Mouse (Mus musculus): ENCODE data around the gene D930048N14Rik. TPM values are rescaled to one million over a fixed set of nuclear protein-coding genes. Genes with fewer than 3 reads are reported as not detected.
"Not testable (repeated sequence)": the region's sequence is repeated elsewhere in the genome, so short reads cannot be mapped to it uniquely, and the experiment has no call there.

Gene D930048N14Rik
- polyA plus RNA-seq, 1 experiment from 2014 or later: 1.6 TPM

DNA sequence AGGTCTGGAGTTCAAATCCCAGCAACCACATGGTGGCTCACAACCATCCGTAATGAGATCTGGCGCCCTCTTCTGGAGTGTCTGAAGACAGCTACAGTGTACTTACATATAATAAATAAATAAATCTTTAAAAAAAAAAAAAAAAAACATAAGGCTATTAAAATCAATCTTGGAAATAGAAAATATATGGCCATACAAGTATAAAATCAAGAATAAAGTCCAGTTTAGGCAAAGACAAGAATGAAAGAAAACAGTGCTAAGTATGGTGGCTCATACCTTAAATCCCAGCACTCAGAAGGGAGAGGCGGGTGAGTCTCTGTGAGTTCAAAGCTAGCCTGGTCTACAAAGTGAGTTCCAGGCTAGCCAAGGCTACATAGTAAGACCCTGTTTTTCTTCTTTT lies 39.8 kb downstream of the D930048N14Rik start:
- H3K36me3 ChIP-seq: peaks cover 17% of the 10 kb centered on the region
- DNase-seq (ENCODE audit: low spot score); H3K4me3 ChIP-seq; H3K27ac ChIP-seq (replicated peaks); H3K9me3 ChIP-seq (replicated peaks); H3K27me3 ChIP-seq (ENCODE audit: low read depth, poor library complexity, severe bottlenecking): not testable (repeated sequence)
- H3K4me1 ChIP-seq: peaks cover 20% of the 10 kb centered on the region
- WGBS: 73% methylated on average over 3 of the region's 3 CpGs

DNA sequence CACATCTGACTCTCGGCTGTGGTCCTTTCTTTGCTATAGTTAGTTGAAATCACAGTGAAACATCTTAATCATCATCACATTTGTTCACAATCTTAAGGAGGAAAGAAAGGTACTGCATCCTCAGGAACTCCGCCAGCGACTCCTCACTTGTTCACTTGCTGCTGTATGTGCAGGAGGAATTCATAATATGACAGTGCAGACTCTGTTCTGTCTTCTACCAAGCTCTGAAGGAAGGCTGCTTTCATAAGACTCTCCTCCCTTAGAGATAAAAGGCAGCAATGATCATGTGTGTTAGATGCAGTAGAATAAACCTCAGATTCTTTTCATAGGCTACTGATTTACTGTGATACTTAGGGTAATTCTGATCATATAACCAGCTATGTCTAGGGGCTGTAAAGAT lies 44.2 kb downstream of the D930048N14Rik start:
- Histone ChIP-seq H3K27ac (replicated peaks) (no peak overlapping the region), H3K9me3 (replicated peaks) (no peaks in the 10 kb centered on the region), H3K36me3 (peaks cover 54% of the 10 kb centered on the region), H3K4me3 (no peak overlapping the region), H3K4me1 (no peaks in the 10 kb centered on the region), H3K27me3 (ENCODE audit: low read depth, poor library complexity, severe bottlenecking) (no peaks in the 10 kb centered on the region)
- no peak for DNase-seq (ENCODE audit: low spot score)
- 94% methylated on average over 3 of the region's 3 CpGs for WGBS

DNA sequence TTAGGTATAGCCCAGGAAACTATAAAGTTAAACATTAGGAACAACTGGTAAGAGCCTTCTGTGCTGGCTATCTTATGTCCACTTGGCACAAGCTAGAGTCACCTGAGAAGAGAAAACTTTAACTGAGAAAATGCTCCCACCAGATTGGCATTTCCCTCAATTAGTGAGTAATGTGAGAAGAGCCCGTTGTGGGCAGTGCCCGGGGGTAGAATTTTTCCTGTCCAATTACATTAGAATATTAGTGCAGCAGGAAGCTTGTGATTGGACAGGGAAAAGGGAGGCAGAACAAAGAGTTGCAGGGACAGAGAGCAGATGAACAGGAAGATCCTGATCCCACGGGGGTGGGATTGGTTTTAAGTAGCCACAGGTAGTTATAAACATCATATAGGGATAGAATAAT lies 52.1 kb downstream of the D930048N14Rik start:
- H3K27ac ChIP-seq (replicated peaks): no peak overlapping the region
- no peaks in the 10 kb centered on the region for H3K27me3 ChIP-seq (ENCODE audit: low read depth, poor library complexity, severe bottlenecking)
- H3K9me3 ChIP-seq (replicated peaks): no peaks in the 10 kb centered on the region
- H3K36me3 ChIP-seq: peaks cover 92% of the 10 kb centered on the region
- 85% methylated on average over 3 of the region's 3 CpGs for WGBS
- no peak overlapping the region for H3K4me3 ChIP-seq
- DNase-seq (ENCODE audit: low spot score): no peak
- H3K4me1 ChIP-seq: no peaks in the 10 kb centered on the region

DNA sequence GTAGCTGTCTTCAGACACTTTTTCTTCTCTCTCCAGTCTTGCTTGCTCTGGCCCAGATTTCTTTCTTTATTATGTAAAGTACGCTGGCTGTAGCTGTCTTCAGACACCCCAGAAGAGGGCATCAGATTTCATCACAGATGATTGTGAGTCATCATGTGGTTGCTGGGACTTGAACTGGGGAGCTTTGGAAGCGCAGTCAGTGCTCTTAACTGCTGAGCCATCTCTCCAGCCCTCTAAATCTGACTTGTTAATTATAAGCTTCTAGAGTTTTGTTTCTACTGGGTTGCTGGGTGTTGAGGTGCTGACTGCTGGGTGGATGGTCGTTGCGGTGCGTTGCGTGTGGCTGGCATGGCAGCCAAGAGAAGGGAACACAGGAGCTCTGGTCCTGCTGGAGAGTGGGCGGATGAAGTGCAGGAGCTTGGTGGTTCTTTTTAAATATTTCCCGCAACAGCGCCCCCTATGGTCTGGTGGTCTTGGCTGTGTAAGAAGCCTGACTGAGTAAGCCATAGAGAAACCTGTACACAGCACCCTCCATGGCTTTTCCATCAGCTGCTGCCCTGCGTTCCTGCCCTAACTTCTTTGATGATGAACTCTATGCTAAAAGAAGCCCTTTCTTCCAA lies 52.7 kb downstream of the D930048N14Rik start:
- no peak overlapping the region for H3K4me3 ChIP-seq
- H3K36me3 ChIP-seq: peaks cover 92% of the 10 kb centered on the region
- WGBS: 67% methylated on average over 10 of the region's 10 CpGs
- H3K9me3 ChIP-seq (replicated peaks): no peaks in the 10 kb centered on the region
- no peaks in the 10 kb centered on the region for H3K27me3 ChIP-seq (ENCODE audit: low read depth, poor library complexity, severe bottlenecking)
- no peak overlapping the region for H3K27ac ChIP-seq (replicated peaks)
- DNase-seq (ENCODE audit: low spot score): peak; percentile 23
- H3K4me1 ChIP-seq: no peaks in the 10 kb centered on the region

DNA sequence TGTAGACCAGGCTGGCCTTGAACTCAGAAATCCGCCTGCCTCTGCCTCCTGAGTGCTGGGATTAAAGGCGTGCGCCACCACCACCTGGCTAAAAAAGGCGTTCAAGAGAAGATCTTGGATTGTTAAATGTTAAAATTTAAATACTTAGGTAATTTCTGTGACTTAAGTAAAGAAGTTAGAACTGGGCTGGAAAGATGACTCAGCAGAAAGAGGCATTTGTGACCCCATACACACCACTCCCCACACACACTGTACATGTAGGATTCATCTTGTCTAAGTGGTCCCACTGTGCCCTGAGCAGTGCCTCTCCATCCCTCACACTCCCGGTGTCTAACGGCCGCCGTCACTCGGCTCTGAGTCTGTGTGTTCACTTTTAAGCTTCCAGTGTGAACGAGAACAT lies 55.7 kb downstream of the D930048N14Rik start:
- Histone ChIP-seq H3K27me3 (ENCODE audit: low read depth, poor library complexity, severe bottlenecking) (no peaks in the 10 kb centered on the region), H3K9me3 (replicated peaks) (no peaks in the 10 kb centered on the region), H3K27ac (replicated peaks) (no peak overlapping the region), H3K36me3 (peaks cover 87% of the 10 kb centered on the region), H3K4me1 (no peaks in the 10 kb centered on the region), H3K4me3 (no peak overlapping the region)
- WGBS: 94% methylated on average over 10 of the region's 10 CpGs
- DNase-seq (ENCODE audit: low spot score): no peak

DNA sequence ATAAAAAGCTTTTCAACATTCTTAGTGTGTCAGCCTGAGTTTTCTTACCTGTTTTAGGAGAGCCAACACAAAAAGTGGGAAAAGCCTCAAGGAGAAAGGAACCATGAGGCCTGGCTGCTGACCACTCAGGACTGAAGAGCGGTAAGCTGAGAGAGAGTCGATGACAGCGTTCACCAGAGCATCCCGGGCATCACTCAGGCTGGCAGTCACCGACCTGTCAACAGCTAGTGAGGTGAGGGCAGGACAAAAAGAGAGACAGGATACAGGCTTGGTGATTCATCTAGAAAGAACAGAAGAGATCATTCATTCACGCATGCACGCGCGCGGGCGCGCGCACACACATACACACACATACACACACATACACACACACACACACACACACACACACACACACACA lies 56.3 kb downstream of the D930048N14Rik start:
- 89% methylated on average over 13 of the region's 13 CpGs for WGBS

More for the DNA sequence above, 56.3 kb downstream of the D930048N14Rik start:
- no peaks in the 10 kb centered on the region for H3K9me3 ChIP-seq (replicated peaks)
- DNase-seq (ENCODE audit: low spot score): no peak
- H3K36me3 ChIP-seq: peaks cover 87% of the 10 kb centered on the region
- no peak overlapping the region for H3K4me3 ChIP-seq
- no peak overlapping the region for H3K27ac ChIP-seq (replicated peaks)
- no peaks in the 10 kb centered on the region for H3K4me1 ChIP-seq
- no peaks in the 10 kb centered on the region for H3K27me3 ChIP-seq (ENCODE audit: low read depth, poor library complexity, severe bottlenecking)

Other genes with a start within 250 kb of the D930048N14Rik start
- gene Phykpl, start 66.2 kb upstream of the D930048N14Rik start, polyA plus RNA-seq (2016; fragmentation: Nextera tagmentation; extraction: Ambion mirVana): 14.4 and 15.1 TPM in 2 replicates
- gene Hnrnpab, start 44.1 kb upstream of the D930048N14Rik start, polyA plus RNA-seq (2016; fragmentation: Nextera tagmentation; extraction: Ambion mirVana): 587 and 631 TPM in 2 replicates
- gene Nhp2, start 31.2 kb upstream of the D930048N14Rik start, polyA plus RNA-seq (2016; fragmentation: Nextera tagmentation; extraction: Ambion mirVana): 209 and 269 TPM in 2 replicates
- 38.6 TPM in 2 replicates for gene Rmnd5b, start 15.1 kb upstream of the D930048N14Rik start, polyA plus RNA-seq (2016; fragmentation: Nextera tagmentation; extraction: Ambion mirVana)
- 16.9 and 21.7 TPM in 2 replicates for gene N4bp3, start 112 bp upstream of the D930048N14Rik start, polyA plus RNA-seq (2016; fragmentation: Nextera tagmentation; extraction: Ambion mirVana)
- 88.5 and 89.7 TPM in 2 replicates for gene 0610009B22Rik, start 37.9 kb downstream of the D930048N14Rik start, polyA plus RNA-seq (2016; fragmentation: Nextera tagmentation; extraction: Ambion mirVana)
- gene Sec24a, start 112.7 kb downstream of the D930048N14Rik start, polyA plus RNA-seq (2016; fragmentation: Nextera tagmentation; extraction: Ambion mirVana): 12.9 and 14.8 TPM in 2 replicates
- 124 and 125 TPM in 2 replicates for gene Sar1b, start 112.7 kb downstream of the D930048N14Rik start, polyA plus RNA-seq (2016; fragmentation: Nextera tagmentation; extraction: Ambion mirVana)
- gene Jade2, start 206.7 kb downstream of the D930048N14Rik start, polyA plus RNA-seq (2016; fragmentation: Nextera tagmentation; extraction: Ambion mirVana): 0.41 and 0.47 TPM in 2 replicates